Mouse (Mus musculus): ENCODE measurements around the gene Tm6sf1. TPM values are rescaled to one million over a fixed set of nuclear protein-coding genes. Genes with fewer than 3 reads are reported as not detected.

The Tm6sf1 gene
- total and polyA plus RNA-seq, 3 experiments: 0.35 to 8.6 TPM; not detected in 1

DNA sequence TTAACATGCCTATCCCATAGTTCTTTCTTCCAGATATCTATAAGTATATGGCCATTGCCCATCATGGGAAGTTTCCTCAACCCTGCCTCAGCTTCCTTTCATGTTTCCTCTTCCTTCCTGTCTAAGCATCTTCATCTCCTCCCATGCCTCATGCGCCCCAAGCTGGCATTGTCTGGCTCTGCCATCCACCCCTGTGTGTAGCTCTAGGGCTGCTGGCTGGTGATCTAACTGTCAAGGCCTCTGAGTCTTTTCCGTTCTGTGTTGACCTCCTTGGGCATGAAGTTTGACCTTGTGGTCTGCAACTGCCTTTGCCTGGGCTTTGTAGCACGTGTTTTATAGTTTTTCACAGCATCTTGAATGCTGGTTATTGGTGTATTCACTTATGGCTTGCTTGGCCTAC is 13.5 kb upstream of the Tm6sf1 start:
- TF ChIP-seq TBP (IDR thresholded peaks at IDR 0.05; ENCODE audit: low read depth, low read length): no peak
- no peak overlapping the region for H3K4me3 ChIP-seq (ENCODE audit: control insufficient read depth in 1 of 2, insufficient read depth in 1 of 2, low read depth in 2 of 2, low read length in 2 of 2)
- peaks cover 0 to 2% of the 10 kb centered on the region in 2 experiments; a peak in 1 of 4 replicates for H3K27me3 ChIP-seq (ENCODE audit: control insufficient read depth in 1 of 2, insufficient read depth in 2 of 2, low read length in 2 of 2)
- no peaks in the 10 kb centered on the region for H3K4me1 ChIP-seq (ENCODE audit: control insufficient read depth in 1 of 2, insufficient read depth in 2 of 2, low read length in 2 of 2)
- no peaks in the 10 kb centered on the region for H3K79me2 ChIP-seq (ENCODE audit: control insufficient read depth, insufficient read depth, low read length, poor library complexity)
- H3K27ac ChIP-seq (ENCODE audit: control insufficient read depth, low read depth, low read length): no peak overlapping the region
- no peak for DNase-seq (ENCODE audit: low read depth, low spot score)
- H3K9me3 ChIP-seq (replicated peaks; ENCODE audit: insufficient read depth, low read length): no peaks in the 10 kb centered on the region
- H3K36me3 ChIP-seq (ENCODE audit: control insufficient read depth in 1 of 2, insufficient read depth in 2 of 2, low read length in 2 of 2): no peaks in the 10 kb centered on the region
- no peak overlapping the region for H3K9ac ChIP-seq (ENCODE audit: control insufficient read depth, low read depth, low read length, poor library complexity, severe bottlenecking)

DNA sequence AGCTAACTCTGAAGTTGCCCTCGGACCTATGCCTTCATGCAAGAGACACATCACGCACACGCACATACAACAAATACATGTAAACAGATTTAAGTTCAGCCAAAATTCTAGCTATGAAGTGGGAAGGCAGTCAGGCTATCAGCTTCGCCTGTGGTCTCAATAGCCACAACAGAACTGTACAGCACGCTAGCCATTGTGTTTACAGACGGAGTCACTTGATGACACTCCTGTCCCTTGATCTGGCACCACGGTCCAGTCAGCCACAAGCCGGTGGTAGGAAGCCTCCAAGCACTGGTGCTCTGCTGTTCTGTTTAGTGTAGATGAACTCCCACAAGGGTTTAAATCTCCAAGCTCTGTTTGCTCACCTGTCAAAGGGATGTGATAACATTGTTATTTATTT is 12.8 kb upstream of the Tm6sf1 start:
- no peak overlapping the region for H3K4me3 ChIP-seq (ENCODE audit: control insufficient read depth in 1 of 2, insufficient read depth in 1 of 2, low read depth in 2 of 2, low read length in 2 of 2)
- H3K4me1 ChIP-seq (ENCODE audit: control insufficient read depth in 1 of 2, insufficient read depth in 2 of 2, low read length in 2 of 2): no peaks in the 10 kb centered on the region
- no peak overlapping the region for H3K9ac ChIP-seq (ENCODE audit: control insufficient read depth, low read depth, low read length, poor library complexity, severe bottlenecking)
- H3K36me3 ChIP-seq (ENCODE audit: control insufficient read depth in 1 of 2, insufficient read depth in 2 of 2, low read length in 2 of 2): no peaks in the 10 kb centered on the region
- H3K27me3 ChIP-seq (ENCODE audit: control insufficient read depth in 1 of 2, insufficient read depth in 2 of 2, low read length in 2 of 2): peaks cover 0 to 2% of the 10 kb centered on the region in 2 experiments; a peak in 1 of 4 replicates
- no peak for TF ChIP-seq ETS1 (IDR thresholded peaks at IDR 0.05; ENCODE audit: low read depth, low read length)
- TF ChIP-seq POLR2AphosphoS5 (IDR thresholded peaks at IDR 0.05; ENCODE audit: borderline replicate concordance, low read depth, low read length): no peak
- no peak for TF ChIP-seq RAD21 (IDR thresholded peaks at IDR 0.05; ENCODE audit: low read depth, low read length)
- TF ChIP-seq MXI1 (IDR thresholded peaks at IDR 0.05; ENCODE audit: low read depth, low read length): no peak
- TF ChIP-seq NRF1 (IDR thresholded peaks at IDR 0.05; ENCODE audit: insufficient read depth, low read depth, low read length, poor library complexity, severe bottlenecking): no peak
- TF ChIP-seq ELF1 (IDR thresholded peaks at IDR 0.05; ENCODE audit: low read depth, low read length): no peak
- H3K27ac ChIP-seq (ENCODE audit: control insufficient read depth, low read depth, low read length): no peak overlapping the region
- no peaks in the 10 kb centered on the region for H3K9me3 ChIP-seq (replicated peaks; ENCODE audit: insufficient read depth, low read length)
- DNase-seq (ENCODE audit: low read depth, low spot score): no peak
- no peaks in the 10 kb centered on the region for H3K79me2 ChIP-seq (ENCODE audit: control insufficient read depth, insufficient read depth, low read length, poor library complexity)

DNA sequence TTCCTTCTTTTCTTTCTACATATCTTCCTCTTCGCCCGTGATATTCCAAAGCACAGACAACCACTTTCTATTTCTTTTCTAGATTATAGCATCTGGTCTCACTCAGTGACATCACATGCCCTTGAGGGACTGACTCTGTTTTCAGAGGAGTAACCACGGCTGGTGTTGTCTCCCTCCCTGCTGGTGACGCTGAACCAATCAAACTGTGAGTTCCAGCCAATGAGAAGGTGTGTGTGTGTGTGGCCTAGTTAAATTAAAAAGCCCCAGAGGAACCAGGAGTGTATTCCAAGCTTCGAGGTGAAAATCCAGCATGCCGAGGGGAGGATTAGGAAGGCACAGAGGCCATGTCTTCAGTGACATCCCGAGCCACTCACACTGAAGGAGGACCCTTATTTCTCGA is 11.8 kb upstream of the Tm6sf1 start:
- H3K4me3 ChIP-seq (ENCODE audit: control insufficient read depth in 1 of 2, insufficient read depth in 1 of 2, low read depth in 2 of 2, low read length in 2 of 2): no peak overlapping the region
- no peaks in the 10 kb centered on the region for H3K9me3 ChIP-seq (replicated peaks; ENCODE audit: insufficient read depth, low read length)
- H3K36me3 ChIP-seq (ENCODE audit: control insufficient read depth in 1 of 2, insufficient read depth in 2 of 2, low read length in 2 of 2): no peaks in the 10 kb centered on the region
- no peak overlapping the region for H3K27ac ChIP-seq (ENCODE audit: control insufficient read depth, low read depth, low read length)
- no peaks in the 10 kb centered on the region for H3K79me2 ChIP-seq (ENCODE audit: control insufficient read depth, insufficient read depth, low read length, poor library complexity)
- DNase-seq (ENCODE audit: low read depth, low spot score): no peak
- TF ChIP-seq USF2 (IDR thresholded peaks at IDR 0.05; ENCODE audit: borderline replicate concordance in 1 of 2, insufficient read depth in 1 of 2, low read depth in 1 of 2, low read length in 2 of 2) (no peak), ZNF384 (IDR thresholded peaks at IDR 0.05; ENCODE audit: low read depth, low read length) (no peak), ZC3H11A (IDR thresholded peaks at IDR 0.05; ENCODE audit: low read depth, low read length) (no peak), RCOR1 (IDR thresholded peaks at IDR 0.05; ENCODE audit: low read depth, low read length) (no peak), CHD2 (IDR thresholded peaks at IDR 0.05; ENCODE audit: low read length) (no peak), GATA1 (IDR thresholded peaks at IDR 0.05; ENCODE audit: low read depth, low read length) (no peak), MYB (IDR thresholded peaks at IDR 0.05; ENCODE audit: low read depth, low read length) (no peak), ZMIZ1 (IDR thresholded peaks at IDR 0.05; ENCODE audit: low read depth, low read length) (no peak), MAFK (IDR thresholded peaks at IDR 0.05; ENCODE audit: borderline replicate concordance, low read depth, low read length) (no peak), TBP (IDR thresholded peaks at IDR 0.05; ENCODE audit: low read depth, low read length) (no peak), MXI1 (IDR thresholded peaks at IDR 0.05; ENCODE audit: low read depth, low read length) (no peak), E2F4 (IDR thresholded peaks at IDR 0.05; ENCODE audit: borderline replicate concordance, low read depth, low read length) (no peak), ZKSCAN1 (IDR thresholded peaks at IDR 0.05; ENCODE audit: low read depth, low read length) (no peak), ETS1 (IDR thresholded peaks at IDR 0.05; ENCODE audit: low read depth, low read length) (no peak), MEF2A (IDR thresholded peaks at IDR 0.05; ENCODE audit: extremely low read depth, insufficient replicate concordance, low read depth, low read length, poor library complexity, severe bottlenecking) (no peak)
- no peaks in the 10 kb centered on the region for H3K27me3 ChIP-seq (ENCODE audit: control insufficient read depth in 1 of 2, insufficient read depth in 2 of 2, low read length in 2 of 2)
- H3K9ac ChIP-seq (ENCODE audit: control insufficient read depth, low read depth, low read length, poor library complexity, severe bottlenecking): no peak overlapping the region
- H3K4me1 ChIP-seq (ENCODE audit: control insufficient read depth in 1 of 2, insufficient read depth in 2 of 2, low read length in 2 of 2): no peaks in the 10 kb centered on the region
